Mouse (Mus musculus): ENCODE data around the gene Olfr1218.
"Not testable (repeated sequence)": the region's sequence is repeated elsewhere in the genome, so short reads cannot be mapped to it uniquely, and the experiment has no call there.

Olfr1218 gene

GRCm38 (mm10) chr2:89061087-89061486 is at the start of gene Olfr1218:
TSS of gene Olfr1218 (minus strand) at chr2:89061187.
- no peak for DNase-seq

- DNase-seq: no peak
Observed at GRCm38 (mm10) chr2:89106735-89107134, 45.7 kb upstream of the Olfr1218 start, which contains the start of gene Olfr1220. TSS of gene Olfr1220 (minus strand) at chr2:89106835.

GRCm38 (mm10) chr2:89105651-89106050 is 44.7 kb upstream of the Olfr1218 start:
- DNase-seq: no peak

GRCm38 (mm10) chr2:89093848-89094247 is 32.9 kb upstream of the Olfr1218 start:
- no peak for DNase-seq

DNA sequence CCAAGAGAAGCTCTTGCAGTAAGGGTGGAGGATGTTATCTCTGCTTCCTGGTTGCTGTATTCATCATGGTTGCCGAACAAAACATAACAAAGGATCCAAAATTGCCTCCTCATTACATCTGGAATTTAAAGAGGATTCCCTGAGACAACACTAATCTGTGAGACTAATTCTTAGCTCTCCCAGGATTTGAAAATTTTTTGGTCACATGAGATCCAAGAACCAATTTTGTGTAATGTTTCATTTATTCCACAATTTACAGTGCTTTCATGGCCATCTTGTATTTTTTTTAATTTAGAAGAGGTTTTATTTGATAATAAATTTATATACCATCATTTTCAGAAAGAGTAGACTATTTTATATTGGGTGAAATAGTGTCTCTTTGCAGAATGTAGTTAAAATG is 22.4 kb upstream of the Olfr1218 start, which contains the start of gene Olfr1219:
Gene Olfr1219 (minus strand): TSS at position 101 of the 400 bp plus-strand sequence.
- no peak for DNase-seq

- DNase-seq: no peak
Observed at GRCm38 (mm10) chr2:89081487-89081886, 20.5 kb upstream of the Olfr1218 start.

- DNase-seq: no peak
Observed at GRCm38 (mm10) chr2:89031965-89032364, 29.0 kb downstream of the Olfr1218 start, which contains the start of gene Olfr1217. TSS of gene Olfr1217 (minus strand) at chr2:89032065.

DNA sequence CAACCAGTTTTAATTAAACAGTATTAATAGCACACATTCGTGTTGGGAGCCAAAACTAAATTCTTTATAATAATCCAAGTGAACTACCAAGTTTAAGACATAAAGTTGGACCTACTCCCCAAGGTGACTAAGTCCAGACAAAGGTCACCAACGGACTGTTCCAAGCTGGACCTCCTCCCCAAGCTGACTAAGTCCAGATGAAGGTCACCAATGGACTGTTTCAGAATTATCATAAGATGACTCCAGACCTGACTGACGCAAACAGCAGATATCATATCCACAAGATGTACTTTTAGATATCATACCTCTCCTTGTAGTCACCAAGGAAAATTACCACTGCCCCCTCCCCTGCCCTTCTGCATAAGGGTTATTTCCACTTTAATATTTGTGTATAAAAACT is 39.6 kb downstream of the Olfr1218 start:
- not testable (repeated sequence) for DNase-seq

DNA sequence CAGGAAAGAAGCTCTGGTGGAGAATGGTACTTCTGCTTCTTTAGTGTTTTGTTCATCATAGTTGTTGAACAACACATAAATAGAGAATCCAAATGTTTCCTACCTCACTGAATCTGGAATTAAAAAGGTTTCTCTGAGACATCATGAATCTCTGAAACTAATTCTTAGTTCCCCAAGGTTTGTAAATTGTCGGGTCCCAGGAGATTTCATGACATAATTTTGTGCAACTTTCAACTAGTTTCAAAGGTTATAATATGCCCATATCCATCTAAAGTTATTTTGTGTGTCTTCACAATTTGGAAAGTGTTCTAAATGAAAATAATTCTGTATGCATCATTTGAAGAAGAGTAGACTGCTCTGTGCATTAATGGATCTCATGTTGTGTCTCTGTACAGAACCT is 42.7 kb downstream of the Olfr1218 start, which contains the start of gene Olfr1216:
Gene Olfr1216 (minus strand): TSS at position 101 of the 400 bp plus-strand sequence.
- no peak for DNase-seq

- no peak for DNase-seq
Observed at GRCm38 (mm10) chr2:89006873-89007272, 54.1 kb downstream of the Olfr1218 start, which contains the start of gene Olfr1215. TSS of gene Olfr1215 (minus strand) at chr2:89006973.

Measured in kidney, postnatal 4 days (tissue).